Mouse (Mus musculus) monocyte, adult 5-6 weeks (primary cell): Measurements from ENCODE around the gene Fbl. TPM values are rescaled to one million over a fixed set of nuclear protein-coding genes. Genes with fewer than 3 reads are reported as not detected.
"Not testable (repeated sequence)": the region's sequence is repeated elsewhere in the genome, so short reads cannot be mapped to it uniquely, and the experiment has no call there.

Experiments used
- ATAC-seq: fragments of 153-309, 156-312 bp; replicated peaks from 2 replicates; pipeline ENCODE4 v1.8.0; 2017; ENCODE audit warnings: mild to moderate bottlenecking; ENCODE audit not compliant: low TSS enrichment, insufficient number of reproducible peaks, severe bottlenecking, poor library complexity, low FRiP score
- total RNA-seq: library from RNA; stranded (forward); fragments of 200-1000, 200-491, 200-594 nt; gene quantifications from 3 replicates; pipeline ENCODE4 v1.2.3, GENCODE M21; 2017

Gene Fbl
- total RNA-seq, 1 experiment from 2014 or later: 77.1 TPM

GRCm38 (mm10) chr7:28185884-28186283, 16.4 kb downstream of the Fbl start:
- no peak for ATAC-seq

- ATAC-seq: no peak
Observed at GRCm38 (mm10) chr7:28186631-28187030, 17.1 kb downstream of the Fbl start.

GRCm38 (mm10) chr7:28191489-28191888, 22.0 kb downstream of the Fbl start:
- no peak for ATAC-seq

GRCm38 (mm10) chr7:28191903-28192302, 22.4 kb downstream of the Fbl start:
- ATAC-seq: no peak

GRCm38 (mm10) chr7:28195414-28196098, 26.0 kb downstream of the Fbl start:
- ATAC-seq: no peak

GRCm38 (mm10) chr7:28196528-28196927, 27.0 kb downstream of the Fbl start:
- ATAC-seq: no peak

GRCm38 (mm10) chr7:28199054-28199453, 29.5 kb downstream of the Fbl start:
- ATAC-seq: no peak

GRCm38 (mm10) chr7:28203207-28204108, 33.9 kb downstream of the Fbl start:
- no peak for ATAC-seq

- ATAC-seq: no peak
Observed at GRCm38 (mm10) chr7:28206044-28206600, 36.6 kb downstream of the Fbl start.

- ATAC-seq: no peak
Observed at GRCm38 (mm10) chr7:28208396-28208987, 39.0 kb downstream of the Fbl start.

GRCm38 (mm10) chr7:28208988-28209508, 39.5 kb downstream of the Fbl start:
- peak; percentile 82 for ATAC-seq

GRCm38 (mm10) chr7:28210731-28211130, 41.2 kb downstream of the Fbl start:
- ATAC-seq: no peak

- ATAC-seq: peak; percentile 84
Observed at GRCm38 (mm10) chr7:28214142-28214541, 44.6 kb downstream of the Fbl start.

GRCm38 (mm10) chr7:28215950-28216349, 46.4 kb downstream of the Fbl start:
- ATAC-seq: not testable (repeated sequence)

- not testable (repeated sequence) for ATAC-seq
Observed at GRCm38 (mm10) chr7:28217811-28218210, 48.3 kb downstream of the Fbl start.

- not testable (repeated sequence) for ATAC-seq
Observed at GRCm38 (mm10) chr7:28218951-28219740, 49.6 kb downstream of the Fbl start.

GRCm38 (mm10) chr7:28226836-28227235, 57.3 kb downstream of the Fbl start:
- ATAC-seq: not testable (repeated sequence)

- not testable (repeated sequence) for ATAC-seq
Observed at GRCm38 (mm10) chr7:28227421-28227820, 57.9 kb downstream of the Fbl start.
